Mouse (Mus musculus) retina, adult 2 months (tissue): ENCODE data around the gene Esrp2.

Experiments used
- DNase-seq: peaks from one replicate; pipeline ENCODE4 v3.0.0-alpha.2; 2012; ENCODE audit warnings: low read depth, low spot score

Gene Esrp2

DNA sequence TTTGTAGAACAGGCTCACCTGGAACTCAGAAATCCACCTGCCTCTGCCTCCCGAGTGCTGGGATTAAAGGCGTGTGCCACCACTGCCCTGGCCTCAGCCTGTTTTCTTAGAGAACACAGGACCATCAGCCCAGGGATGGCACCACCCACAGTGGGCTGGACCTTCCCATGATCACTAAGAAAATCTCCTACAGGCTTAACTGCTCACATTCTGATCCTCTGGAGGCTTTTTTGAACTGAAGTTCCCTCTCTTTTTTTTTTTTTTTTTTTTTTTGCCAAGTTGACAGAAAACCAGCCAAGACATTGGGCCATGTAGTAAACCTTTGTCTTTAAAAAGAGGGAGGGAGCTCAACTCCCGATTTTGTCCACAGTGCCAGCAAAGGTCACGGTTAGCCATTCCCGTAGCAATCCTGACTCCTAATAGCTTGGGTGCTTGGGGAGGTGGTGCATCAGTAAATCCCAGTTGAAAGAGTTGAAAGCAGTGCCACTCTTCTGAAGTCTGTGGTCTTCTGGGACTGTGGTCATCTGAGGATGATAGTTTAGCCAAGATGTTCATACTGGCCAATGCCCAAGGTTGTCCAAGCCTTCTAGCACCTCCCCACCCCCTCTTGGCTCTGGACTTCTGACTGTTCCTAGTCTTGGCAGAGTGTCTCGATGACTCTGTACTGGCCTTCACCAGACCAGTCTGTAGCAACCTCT lies 11.2 kb upstream of the Esrp2 start:
- DNase-seq = no peak

DNA sequence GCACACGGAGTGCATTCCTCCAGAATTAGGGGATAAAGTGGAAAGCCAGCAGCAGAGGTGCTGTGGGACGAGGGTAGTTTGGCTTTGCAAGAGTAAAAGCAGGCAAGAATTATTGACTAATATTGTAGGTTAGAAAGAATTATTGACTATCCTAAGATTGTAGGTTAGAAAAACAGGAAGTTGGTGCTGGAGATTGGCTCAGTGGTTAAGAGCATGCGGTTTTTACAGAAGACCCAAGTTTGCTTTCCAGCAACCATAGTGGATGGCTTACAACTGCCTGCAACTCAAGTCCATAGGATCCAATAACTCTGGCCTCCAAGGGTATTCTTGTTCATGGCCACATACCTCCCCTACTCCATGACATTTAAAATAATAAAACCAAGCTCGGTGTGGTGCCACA lies 9.2 kb upstream of the Esrp2 start:
- DNase-seq = no peak

DNA sequence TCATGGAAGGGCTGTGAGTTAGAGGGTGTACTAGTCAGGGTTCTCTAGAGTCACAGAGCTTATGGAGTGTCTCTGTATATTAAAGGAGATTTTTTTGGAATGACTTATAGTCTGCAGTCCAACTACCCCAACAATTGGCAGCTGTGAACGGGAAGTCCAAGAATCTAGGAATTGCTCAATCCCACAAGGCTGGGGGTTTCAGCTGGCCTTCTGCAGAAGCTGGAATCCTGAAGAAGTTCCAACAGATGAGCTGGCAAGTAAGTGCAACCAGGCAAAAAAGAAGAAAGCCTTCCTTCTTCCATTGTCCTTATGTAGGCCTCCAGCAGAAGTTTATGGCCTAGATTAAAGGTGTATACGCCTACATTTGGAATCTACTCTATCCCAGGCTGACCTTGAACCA lies 8.6 kb upstream of the Esrp2 start:
- DNase-seq = no peak

DNA sequence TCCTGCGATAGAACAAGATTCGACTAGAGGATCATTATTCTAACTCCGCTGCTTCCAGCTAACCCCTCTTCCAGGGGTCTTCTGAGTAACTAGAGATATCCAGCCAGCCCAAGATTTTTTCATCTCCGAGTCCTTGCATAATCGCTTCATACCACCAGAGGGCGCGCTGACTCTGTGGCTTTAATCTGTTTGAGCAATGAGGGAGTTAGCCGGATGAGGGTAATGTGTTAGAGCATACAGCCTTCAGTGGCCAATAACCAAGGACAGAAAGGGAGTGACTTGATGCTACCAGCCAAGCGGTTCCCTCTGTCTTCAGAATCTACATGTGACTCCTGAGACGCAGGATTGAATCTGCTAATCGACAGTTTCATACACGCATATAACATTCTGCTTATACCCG lies 4.0 kb upstream of the Esrp2 start:
- peak; percentile 70 for DNase-seq

DNA sequence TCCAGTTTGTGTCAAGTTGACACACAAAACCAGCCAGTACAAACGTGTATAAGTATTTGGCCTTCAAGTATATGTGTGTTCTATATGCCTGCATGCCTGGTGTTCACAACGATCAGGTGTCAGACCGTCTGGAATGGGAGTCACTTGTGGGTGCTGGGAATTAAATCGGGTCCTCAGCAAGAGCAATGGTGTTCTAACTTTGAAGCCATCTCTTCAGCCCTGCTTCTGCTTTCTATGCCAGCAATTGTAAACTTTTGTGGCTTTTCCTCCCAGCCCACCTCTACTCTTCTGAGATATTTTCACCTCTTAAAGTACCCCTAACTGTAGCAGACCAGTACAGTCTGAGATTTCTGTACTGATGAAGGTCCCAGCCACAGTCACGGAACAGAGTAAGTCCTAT lies 3.4 kb upstream of the Esrp2 start:
- no peak for DNase-seq

DNA sequence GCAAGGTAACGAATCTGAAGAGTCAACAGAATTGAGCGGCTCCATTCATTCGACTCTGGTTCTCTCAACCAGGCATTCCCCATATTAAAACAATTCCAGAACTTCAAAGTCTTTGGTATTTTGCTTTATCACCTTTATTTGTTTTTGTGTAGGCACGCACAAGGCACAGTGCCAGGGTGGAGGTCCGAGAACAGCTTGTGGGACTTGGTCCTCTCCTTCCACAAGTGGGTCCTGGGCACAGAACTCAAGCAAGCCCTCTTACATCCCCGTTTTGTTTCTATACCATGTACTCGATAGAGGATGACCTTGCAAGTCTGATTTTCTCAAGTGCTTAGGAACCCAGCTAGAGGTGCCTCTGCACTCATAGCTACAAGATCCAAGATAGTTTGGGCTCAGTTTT lies 1.8 kb upstream of the Esrp2 start:
- DNase-seq = no peak

DNA sequence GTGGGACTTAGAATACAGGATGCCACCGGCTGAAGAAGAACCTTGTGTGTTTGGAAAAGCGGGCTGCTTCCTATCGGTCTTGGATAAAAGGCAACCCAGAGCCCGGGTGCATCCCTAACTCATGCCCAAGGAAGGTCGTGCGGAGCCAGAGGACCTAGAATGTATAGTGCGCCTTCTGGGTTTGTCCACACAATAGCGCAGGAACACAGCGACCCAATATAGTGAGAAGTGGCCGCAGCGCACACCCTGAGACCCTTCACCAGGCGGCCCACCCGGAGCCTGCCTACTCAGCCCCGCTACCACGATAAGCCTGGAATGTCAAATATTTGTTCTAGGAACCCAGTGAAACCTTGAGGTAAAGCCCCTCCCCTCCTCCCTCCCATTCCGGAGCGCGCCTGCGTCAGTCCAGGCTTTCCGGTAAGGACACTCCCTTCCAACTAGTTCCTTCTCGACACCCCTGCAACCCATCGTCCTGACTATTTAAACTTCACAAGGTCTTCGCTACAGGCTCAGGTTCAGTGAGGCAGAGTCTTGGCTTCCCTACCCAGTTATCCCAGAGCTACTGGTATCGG lies 1.2 kb upstream of the Esrp2 start:
- no peak for DNase-seq

DNA sequence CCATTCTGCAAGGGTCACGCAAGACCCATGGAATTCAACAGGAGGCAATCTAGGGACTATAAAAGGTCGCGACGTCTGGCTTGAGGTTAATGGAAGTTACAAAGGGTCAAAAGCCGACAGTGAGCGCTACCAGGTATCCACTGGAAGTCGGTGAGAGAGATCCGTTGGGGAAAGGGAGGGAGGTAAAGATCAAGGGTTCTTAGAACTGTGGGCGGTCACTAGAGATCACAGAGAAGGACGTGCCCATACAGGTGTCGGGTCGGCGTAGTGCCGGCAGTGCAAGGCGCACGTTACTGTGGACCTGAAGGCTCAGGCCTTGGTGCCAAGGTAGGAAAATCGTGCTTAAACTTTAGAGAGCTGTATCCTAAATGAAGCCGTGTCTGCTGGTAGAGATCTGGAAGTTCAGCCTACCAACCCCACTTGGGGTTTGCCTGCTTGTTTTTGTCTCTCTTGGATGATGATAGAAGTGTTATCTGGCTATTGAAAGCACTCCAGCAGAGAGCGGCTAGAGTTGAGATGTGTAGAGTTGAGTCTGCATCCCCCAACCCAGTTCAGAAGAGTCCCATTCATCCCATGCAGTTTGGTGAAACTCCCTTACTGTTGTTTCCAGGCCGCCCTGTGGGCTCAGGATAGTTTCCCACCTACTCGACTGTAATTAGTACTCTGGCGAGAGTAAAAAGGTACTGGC lies 588 bp upstream of the Esrp2 start:
- DNase-seq = no peak

DNA sequence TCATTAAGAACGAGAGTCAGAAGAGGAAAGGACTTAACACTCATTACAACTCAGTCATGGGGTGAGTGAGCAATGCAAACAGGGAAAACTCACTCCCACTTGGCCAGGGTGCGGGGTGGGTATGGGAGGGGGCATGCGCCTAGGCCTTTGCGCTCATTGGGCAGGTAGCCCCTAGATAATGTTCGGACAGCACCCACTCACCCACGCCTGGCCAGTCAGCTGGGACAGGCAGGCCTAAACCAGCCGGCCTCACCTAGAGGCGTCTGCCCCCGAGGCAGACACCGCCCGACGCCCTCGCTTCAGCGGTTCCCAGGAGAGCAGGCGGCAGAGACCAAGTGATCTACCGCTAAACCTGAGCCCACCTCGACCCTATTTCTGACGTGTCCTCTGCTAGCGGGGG lies 1.1 kb downstream of the Esrp2 start:
- DNase-seq = no peak

DNA sequence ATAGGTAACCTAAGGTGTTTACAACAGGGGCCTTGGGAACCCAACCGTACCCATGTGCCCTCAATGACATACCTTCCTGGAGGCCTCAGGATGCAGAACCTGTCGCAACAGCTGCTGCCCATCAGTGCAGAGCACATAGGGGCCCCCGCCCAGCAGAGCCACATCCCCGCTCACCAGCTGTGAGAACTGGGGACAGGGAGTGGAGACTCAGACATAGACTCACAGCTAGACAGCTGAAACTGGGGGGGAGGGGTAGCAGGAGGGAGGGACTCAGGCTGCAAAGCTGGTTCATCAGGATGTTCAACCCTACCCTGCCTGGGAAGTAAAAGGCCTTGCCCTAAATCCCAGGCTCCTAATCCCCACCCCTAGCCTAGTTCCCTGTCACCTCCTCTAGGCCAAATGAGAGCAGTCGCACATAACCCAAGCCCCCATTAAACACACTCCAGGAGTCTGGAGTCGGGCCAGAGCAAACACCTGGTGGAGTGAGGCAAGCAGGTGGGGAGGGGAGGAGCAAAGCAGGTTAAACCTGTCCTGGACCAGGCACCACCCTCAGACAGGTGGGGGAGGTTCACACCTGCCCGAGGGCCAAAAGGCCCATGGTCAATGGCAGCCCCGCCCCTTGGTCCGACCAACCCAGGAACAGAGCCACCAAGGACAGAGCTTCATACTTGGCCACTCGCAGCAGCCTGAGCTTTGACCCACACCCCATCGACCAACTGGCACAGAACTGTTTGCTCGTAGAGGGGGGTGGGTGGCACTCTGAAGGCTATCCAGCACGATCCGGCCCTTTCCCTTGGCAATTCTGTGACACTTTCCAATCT lies 1.8 kb downstream of the Esrp2 start:
- no peak for DNase-seq

DNA sequence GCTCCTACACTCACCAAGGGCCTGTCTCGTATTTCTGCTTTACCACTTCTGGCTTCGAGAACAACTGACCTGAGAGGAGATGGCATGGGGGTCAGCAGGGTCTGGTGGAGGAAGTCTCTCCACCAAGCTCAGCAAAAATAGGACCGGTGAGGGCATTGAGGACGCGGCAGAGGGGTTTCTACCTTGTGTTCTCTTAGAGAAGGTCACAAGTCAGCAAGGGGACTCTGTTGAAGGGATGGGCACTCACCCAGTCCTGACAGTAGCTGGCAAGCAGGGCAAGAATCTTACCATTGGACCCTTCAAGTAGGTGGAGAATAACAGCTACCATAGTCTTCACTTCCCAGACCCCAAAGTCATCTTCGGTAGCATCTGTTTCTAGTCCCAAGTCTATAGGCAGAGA lies 2.8 kb downstream of the Esrp2 start:
- DNase-seq = no peak

DNA sequence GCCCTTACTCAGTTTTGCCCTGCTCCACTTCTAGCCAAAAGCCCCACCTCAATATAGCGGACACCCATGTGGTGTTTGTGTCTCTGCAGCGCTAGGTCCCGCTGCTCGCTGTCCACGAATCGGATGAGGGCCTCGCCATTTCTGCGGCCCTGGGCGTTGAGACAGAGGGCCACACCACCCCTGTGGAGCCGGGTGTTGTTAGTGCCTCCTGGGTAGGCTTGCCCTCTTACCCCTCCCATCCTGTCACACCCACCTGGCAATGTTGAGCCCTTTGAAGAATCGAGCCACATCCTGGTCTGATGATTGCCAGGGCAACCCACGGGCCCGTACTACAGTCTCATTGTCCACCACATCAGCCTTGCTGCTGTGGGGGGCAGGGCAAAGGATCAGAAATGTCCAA lies 3.2 kb downstream of the Esrp2 start:
- DNase-seq = no peak

DNA sequence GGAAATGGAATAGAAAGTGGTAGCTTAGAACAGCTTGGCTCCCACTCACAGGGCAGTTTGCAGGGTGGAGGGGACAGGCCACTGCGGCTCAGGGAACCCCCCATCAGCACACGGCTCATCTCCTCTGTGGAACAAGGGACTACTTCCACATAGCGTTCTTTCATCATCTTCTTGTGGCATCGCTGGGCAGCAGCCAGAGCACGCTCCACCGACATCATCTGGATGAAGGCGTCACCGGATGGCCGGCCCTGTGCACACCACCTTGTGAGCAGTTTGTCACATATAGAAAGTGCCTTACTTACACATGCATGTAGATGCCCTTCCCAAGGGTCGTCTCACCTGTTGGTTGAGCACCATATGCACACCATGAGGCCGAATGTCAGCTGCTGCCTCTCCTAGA lies 4.4 kb downstream of the Esrp2 start:
- DNase-seq = no peak

DNA sequence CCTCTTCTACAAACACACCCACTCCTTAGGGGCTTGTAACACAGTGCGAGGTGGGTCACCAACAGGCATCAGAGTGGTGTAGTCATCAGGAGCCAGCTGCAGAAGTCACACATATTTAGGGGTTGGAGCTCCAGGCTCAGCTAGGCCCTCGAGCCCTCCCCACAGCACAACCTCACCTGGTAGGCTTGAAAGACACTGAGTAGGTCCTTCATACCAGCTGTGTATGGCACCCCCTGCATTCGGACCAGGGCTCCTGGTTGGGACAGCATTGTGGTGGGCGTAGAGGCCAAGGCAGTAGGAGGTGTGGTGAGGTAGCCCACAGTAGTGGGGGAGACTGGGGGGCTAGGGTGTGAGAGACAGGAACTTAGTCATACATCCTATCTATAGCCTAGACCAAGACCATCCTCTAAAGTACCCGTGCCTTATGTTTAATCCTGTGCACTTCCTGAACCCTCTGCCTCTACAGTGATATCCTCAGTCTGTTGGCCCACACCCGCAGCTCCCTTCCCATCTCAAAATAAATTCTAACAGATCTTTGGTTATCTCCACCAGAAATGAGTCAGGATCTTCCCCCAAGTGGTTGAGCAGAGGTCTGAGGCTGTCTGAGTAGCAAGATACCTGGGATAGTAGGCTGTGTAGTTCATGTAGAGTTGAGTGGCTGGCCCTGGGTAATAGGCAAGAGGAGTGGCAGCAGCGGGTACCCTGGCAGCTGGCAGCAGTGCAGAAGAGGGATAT lies 5.1 kb downstream of the Esrp2 start:
- DNase-seq = no peak

DNA sequence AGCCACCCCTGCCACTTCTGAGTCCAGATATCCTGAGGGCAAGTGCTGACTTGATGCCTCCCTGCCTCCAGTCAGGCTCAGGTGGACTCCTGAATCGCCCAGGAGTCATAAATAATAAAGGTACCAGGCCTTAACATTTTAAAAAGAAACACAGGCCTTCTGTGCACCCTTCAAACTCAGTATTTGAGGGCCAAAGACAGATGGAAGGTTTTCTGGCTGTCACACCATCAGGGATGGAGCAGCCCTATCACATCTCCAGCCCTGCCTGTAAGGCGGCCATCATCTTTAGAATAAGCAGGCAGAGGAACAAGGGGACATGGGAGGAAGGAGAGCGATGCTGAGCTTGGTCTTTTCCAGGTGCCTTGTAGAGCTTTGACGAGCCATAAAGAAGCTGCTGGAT lies 5.8 kb downstream of the Esrp2 start:
- DNase-seq = no peak

DNA sequence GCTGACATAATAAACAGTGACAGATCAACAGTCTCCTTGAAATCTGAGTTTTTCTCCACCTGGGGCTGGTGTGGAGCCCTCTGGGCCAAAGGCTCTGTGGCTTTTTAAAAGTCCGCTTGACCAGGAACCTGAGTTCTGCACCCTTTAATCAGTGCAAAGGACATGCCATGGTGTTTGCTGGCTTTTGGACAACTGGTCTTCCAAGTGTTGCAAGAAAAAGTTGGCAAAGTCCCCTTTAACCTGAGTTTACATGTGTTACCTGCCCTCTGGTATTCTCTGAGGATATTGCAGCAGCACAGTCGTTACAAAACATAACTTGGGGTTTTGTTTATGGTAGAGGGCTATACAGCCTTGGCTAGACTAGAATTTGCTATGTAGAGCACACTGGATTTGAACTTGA lies 6.3 kb downstream of the Esrp2 start:
- no peak for DNase-seq

DNA sequence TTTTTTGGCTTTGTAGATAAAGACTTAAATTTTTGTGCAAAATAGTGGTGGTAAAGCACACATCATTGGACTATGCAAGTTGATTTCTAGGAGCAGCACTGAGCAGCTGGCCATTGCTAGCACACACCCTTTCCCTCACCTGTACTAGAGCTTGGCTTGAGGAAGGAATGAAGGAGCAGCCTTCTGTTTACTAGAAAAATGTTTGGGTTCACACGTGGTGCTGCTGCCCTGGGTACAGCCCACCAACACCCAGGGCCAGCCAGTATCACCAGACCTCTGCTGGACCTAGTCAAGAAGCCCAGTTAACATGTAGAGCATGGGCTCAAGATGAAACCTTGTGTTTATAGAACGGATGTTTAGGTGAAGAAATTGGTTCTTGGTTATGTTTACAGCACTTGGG lies 6.8 kb downstream of the Esrp2 start:
- DNase-seq = no peak

DNA sequence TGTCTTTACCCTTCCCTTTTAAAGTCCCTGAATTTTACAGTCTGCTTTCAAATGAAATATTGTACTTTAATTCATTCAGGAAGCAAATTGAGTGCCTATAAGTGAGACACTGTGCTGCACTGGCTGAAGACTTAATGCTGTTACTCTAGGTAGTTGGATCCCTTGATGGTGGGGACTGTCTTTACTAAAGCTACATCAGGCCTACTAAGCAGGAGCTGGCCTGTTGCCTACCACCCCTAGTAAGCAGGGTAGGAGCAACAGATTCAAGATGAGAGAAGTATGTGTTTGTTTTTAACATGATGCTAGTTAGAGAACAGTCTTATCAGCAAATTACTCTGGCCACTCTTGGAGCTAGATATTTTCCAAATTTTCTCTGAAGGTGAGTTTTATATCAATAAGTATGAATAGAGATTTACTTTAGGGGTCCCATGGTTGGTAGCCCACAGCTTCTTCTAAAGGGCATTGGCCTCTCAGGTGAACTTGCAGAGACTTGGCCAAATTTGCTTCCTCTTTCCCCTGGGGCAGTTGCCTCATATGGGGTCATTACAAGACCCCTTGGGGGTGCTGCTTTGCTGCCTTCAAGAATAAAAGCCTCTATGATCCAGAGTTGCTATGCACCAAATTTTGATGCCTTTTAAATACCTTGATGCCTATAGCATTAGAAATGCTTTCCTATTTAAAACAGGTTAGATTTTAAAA lies 7.4 kb downstream of the Esrp2 start:
- no peak for DNase-seq

DNA sequence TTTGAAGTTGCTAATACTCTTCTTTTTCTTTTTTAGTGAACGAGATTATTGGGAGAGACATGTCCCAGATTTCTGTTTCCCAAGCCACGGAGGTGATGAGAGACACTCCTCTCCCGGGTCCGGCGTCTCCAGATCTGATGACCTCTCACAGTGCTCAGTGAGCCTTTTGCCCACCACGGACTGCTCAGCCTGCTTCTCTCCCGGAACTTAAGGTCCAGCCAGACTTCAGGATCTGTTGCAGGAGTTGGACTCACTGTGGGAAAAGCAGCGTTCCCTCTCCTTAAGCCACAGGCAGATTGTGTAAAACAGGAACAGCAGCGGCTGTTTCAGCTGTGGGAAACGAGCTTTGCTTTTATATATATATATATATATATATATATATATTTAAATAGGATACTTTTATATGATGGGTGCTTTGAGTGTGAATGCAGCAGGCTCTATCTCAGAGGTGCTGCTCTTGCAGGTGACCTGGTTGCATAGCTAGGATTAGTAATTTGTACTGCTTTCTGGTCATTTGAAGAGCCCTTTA lies 8.8 kb downstream of the Esrp2 start:
- DNase-seq = no peak

DNA sequence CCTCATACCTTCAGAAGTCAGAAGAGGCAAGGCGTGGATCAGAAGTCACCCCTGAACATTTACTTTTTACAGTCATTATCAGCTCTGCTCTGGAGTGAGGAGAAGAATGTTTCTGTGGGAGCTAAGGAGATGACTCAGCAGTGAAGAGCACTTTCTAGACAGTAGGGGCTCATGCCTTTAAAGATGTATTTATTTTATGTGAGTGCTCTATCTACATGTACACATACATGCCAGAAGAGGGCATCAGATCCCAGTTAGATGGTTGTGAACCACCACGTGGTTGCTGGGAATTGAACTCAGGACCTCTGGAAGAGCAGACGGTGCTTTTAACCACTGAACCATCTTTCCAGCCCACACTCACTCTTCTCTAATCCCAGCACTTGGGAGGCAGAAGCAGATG lies 9.7 kb downstream of the Esrp2 start:
- no peak for DNase-seq

DNA sequence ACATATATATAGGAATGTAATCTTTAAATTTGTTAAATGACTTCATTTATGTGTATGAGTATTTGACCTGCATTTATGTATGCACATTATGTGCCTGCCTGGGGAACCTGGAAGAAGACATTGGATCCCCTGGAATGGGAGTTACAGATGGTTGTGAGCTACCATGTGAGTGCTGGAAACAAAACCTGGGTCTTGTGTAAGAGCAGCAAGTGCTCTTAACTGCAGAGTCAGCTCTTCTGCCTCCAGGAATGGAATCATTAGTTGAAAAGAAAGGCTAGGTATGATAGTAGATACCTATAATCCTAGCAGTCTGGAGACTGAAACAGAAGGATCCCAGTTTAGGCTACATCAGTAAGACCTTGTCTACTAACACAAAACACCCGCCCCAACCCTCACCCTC lies 10.7 kb downstream of the Esrp2 start:
- DNase-seq = no peak
